Mouse (Mus musculus): ENCODE results near the gene Dlk2. TPM values are rescaled to one million over a fixed set of nuclear protein-coding genes. Genes with fewer than 3 reads are reported as not detected.

Dlk2 gene
- polyA plus RNA-seq, 1 experiment: 0.61 TPM

- no peak overlapping the region for H3K4me3 ChIP-seq (ENCODE audit: insufficient read depth, low read depth, low read length)
- H3K27ac ChIP-seq (ENCODE audit: insufficient read depth, low read depth, low read length): no peak overlapping the region
- H3K27me3 ChIP-seq (replicated peaks; ENCODE audit: control insufficient read depth, insufficient read depth, low read length): no peaks in the 10 kb centered on the region
- H3K36me3 ChIP-seq (ENCODE audit: control insufficient read depth, insufficient read depth, low read length): no peaks in the 10 kb centered on the region; the same call in 1 of the 2 replicates
- no peak for TF ChIP-seq POLR2A (IDR thresholded peaks at IDR 0.05; ENCODE audit: low read depth, low read length)
- TF ChIP-seq CTCF (conservative IDR thresholded peaks at IDR 0.05; ENCODE audit: insufficient read depth, insufficient read length, low read depth, low read length): no peak
- 0 out of 2 replicates have a peak, but pooled peaks cover 6% of the 10 kb centered on the region for H3K4me1 ChIP-seq (ENCODE audit: control insufficient read depth, insufficient read depth, low read length)
- WGBS: 66% methylated on average over 6 of the region's 6 CpGs
- no peak for DNase-seq
Observed at GRCm38 (mm10) chr17:46266986-46267385, 30.2 kb upstream of the Dlk2 start.

- 78% methylated on average over 7 of the region's 7 CpGs for WGBS
- Histone ChIP-seq H3K4me3 (ENCODE audit: insufficient read depth, low read depth, low read length) (no peak overlapping the region), H3K27me3 (replicated peaks; ENCODE audit: control insufficient read depth, insufficient read depth, low read length) (no peaks in the 10 kb centered on the region), H3K4me1 (ENCODE audit: control insufficient read depth, insufficient read depth, low read length) (0 out of 2 replicates have a peak, but pooled peaks cover 6% of the 10 kb centered on the region), H3K27ac (ENCODE audit: insufficient read depth, low read depth, low read length) (no peak overlapping the region), H3K36me3 (ENCODE audit: control insufficient read depth, insufficient read depth, low read length) (no peaks in the 10 kb centered on the region; the same call in 1 of the 2 replicates)
- TF ChIP-seq POLR2A (IDR thresholded peaks at IDR 0.05; ENCODE audit: low read depth, low read length) (no peak), CTCF (conservative IDR thresholded peaks at IDR 0.05; ENCODE audit: insufficient read depth, insufficient read length, low read depth, low read length) (no peak)
- no peak for DNase-seq
Observed at GRCm38 (mm10) chr17:46267511-46267910, 29.7 kb upstream of the Dlk2 start.

DNA sequence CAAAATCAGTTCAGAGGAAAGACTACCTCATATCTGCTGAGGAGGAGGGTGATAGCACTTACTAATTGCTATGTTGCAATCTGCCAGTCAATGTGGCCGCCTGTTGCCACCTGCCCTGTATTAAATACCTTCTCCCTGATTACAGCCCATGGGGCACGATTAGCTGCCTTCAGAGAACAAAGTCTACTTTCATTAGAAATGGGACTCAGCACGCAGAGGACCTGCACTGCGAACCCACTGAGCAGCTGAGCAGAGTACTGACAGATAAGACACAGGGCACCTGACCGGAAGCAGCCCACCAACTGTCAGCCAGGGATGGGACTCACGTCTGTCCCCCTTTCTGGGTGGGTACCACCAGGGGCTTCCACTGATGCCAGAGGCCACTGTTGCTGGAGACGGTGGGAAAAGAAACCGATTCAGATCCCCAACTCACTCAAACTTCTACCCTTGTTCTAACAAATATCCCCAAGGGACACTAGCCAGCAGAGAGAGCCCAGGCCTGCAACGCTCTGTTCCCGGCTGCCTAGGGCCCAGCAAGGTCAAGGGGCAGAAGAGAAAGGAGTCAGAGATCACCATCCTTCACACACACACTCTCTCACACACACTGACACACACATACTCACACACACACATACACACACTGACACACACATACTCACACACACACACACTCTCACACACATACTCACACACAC, 29.0 kb upstream of the Dlk2 start:
- 63% methylated on average over 10 of the region's 10 CpGs for WGBS
- Histone ChIP-seq H3K27ac (ENCODE audit: insufficient read depth, low read depth, low read length) (no peak overlapping the region), H3K4me1 (ENCODE audit: control insufficient read depth, insufficient read depth, low read length) (0 out of 2 replicates have a peak, but pooled peaks cover 6% of the 10 kb centered on the region), H3K36me3 (ENCODE audit: control insufficient read depth, insufficient read depth, low read length) (no peaks in the 10 kb centered on the region; the same call in 1 of the 2 replicates), H3K27me3 (replicated peaks; ENCODE audit: control insufficient read depth, insufficient read depth, low read length) (no peaks in the 10 kb centered on the region), H3K4me3 (ENCODE audit: insufficient read depth, low read depth, low read length) (no peak overlapping the region)
- TF ChIP-seq CTCF (conservative IDR thresholded peaks at IDR 0.05; ENCODE audit: insufficient read depth, insufficient read length, low read depth, low read length) (no peak), POLR2A (IDR thresholded peaks at IDR 0.05; ENCODE audit: low read depth, low read length) (no peak)
- no peak for DNase-seq

GRCm38 (mm10) chr17:46269771-46270534, 27.3 kb upstream of the Dlk2 start:
- 69% methylated on average over 19 of the region's 19 CpGs for WGBS
- no peak overlapping the region for H3K4me3 ChIP-seq (ENCODE audit: insufficient read depth, low read depth, low read length)
- peak; percentile 70 for DNase-seq
- TF ChIP-seq POLR2A (IDR thresholded peaks at IDR 0.05; ENCODE audit: low read depth, low read length) (no peak), CTCF (conservative IDR thresholded peaks at IDR 0.05; ENCODE audit: insufficient read depth, insufficient read length, low read depth, low read length) (no peak)
- no peaks in the 10 kb centered on the region for H3K27me3 ChIP-seq (replicated peaks; ENCODE audit: control insufficient read depth, insufficient read depth, low read length)
- H3K36me3 ChIP-seq (ENCODE audit: control insufficient read depth, insufficient read depth, low read length): no peaks in the 10 kb centered on the region
- H3K27ac ChIP-seq (ENCODE audit: insufficient read depth, low read depth, low read length): no peak overlapping the region
- 0 out of 2 replicates have a peak, but pooled peaks cover 6% of the 10 kb centered on the region for H3K4me1 ChIP-seq (ENCODE audit: control insufficient read depth, insufficient read depth, low read length)

DNA sequence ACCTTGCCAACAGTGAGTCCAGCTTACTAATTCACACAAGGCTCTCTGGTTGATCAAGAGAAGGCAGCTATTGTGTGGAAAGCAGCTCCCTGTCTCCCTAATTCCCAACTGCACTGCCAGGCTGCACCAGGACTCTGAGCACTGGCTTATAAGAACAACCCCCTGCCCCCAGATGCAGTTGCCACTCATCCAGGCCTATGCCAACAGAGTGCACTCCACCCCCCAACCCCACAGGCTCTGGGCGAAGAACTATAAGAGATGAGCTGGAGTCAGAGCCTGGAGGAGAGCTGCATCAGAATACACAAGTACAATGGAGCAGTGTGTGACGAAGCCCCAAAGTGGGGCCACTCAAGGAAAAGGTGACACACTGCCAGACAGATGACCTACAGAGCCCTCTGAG, 25.2 kb upstream of the Dlk2 start:
- no peak overlapping the region for H3K4me3 ChIP-seq (ENCODE audit: insufficient read depth, low read depth, low read length)
- 96% methylated on average over 2 of the region's 2 CpGs for WGBS
- no peak for DNase-seq
- H3K27ac ChIP-seq (ENCODE audit: insufficient read depth, low read depth, low read length): no peak overlapping the region
- no peak for TF ChIP-seq POLR2A (IDR thresholded peaks at IDR 0.05; ENCODE audit: low read depth, low read length)
- TF ChIP-seq CTCF (conservative IDR thresholded peaks at IDR 0.05; ENCODE audit: insufficient read depth, insufficient read length, low read depth, low read length): no peak
- H3K36me3 ChIP-seq (ENCODE audit: control insufficient read depth, insufficient read depth, low read length): no peaks in the 10 kb centered on the region
- no peaks in the 10 kb centered on the region for H3K27me3 ChIP-seq (replicated peaks; ENCODE audit: control insufficient read depth, insufficient read depth, low read length)
- H3K4me1 ChIP-seq (ENCODE audit: control insufficient read depth, insufficient read depth, low read length): 0 out of 2 replicates have a peak, but pooled peaks cover 3% of the 10 kb centered on the region

DNA sequence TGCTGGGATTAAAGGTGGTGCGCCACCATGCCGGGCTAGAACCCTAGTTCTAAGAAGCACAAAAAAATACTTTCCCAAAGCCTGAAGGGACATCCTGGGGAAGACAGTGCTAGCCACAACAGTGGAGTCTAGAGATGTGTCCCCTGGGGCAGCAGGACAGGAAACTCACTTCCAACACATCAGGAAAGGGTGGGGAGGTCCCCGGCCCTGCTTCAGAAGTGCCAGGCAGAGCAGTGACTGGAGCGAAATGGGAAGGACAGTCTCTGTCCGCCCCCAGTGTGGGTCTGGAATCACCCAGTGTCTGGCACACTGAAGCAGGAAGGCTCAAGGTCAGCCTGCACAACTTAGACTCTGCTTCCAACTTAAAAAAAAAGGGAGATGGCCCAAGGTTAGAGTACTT, 24.5 kb upstream of the Dlk2 start:
- peak; percentile 83 for DNase-seq
- 66% methylated on average over 5 of the region's 5 CpGs for WGBS
- Histone ChIP-seq H3K36me3 (ENCODE audit: control insufficient read depth, insufficient read depth, low read length) (no peaks in the 10 kb centered on the region), H3K4me1 (ENCODE audit: control insufficient read depth, insufficient read depth, low read length) (0 out of 2 replicates have a peak, but pooled peaks cover 3% of the 10 kb centered on the region), H3K27me3 (replicated peaks; ENCODE audit: control insufficient read depth, insufficient read depth, low read length) (no peaks in the 10 kb centered on the region), H3K4me3 (ENCODE audit: insufficient read depth, low read depth, low read length) (no peak overlapping the region), H3K27ac (ENCODE audit: insufficient read depth, low read depth, low read length) (no peak overlapping the region)
- TF ChIP-seq POLR2A (IDR thresholded peaks at IDR 0.05; ENCODE audit: low read depth, low read length) (no peak), CTCF (conservative IDR thresholded peaks at IDR 0.05; ENCODE audit: insufficient read depth, insufficient read length, low read depth, low read length) (no peak)

DNA sequence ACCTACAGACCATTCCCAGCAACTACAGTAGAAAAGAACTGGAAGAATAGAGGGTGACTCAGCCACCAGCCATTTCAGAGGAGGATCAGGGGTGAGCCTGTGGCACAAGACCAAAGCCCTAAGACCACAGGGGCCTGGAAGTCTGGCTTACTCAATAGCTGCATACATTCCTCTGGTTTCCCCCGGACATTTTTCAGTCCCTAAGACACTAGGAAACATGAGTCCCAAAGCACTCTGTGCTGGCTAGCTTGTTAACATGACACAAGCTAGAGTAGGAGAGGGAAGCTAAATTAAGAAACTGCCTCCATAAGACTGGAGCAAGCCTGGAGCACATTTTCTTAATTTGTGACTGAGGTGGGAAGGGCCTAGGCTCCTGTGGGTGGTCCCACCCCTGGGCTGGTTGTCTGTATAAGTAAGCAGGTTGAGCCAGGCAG, 23.4 kb upstream of the Dlk2 start:
- no peak overlapping the region for H3K27ac ChIP-seq (ENCODE audit: insufficient read depth, low read depth, low read length)
- no peak for TF ChIP-seq CTCF (conservative IDR thresholded peaks at IDR 0.05; ENCODE audit: insufficient read depth, insufficient read length, low read depth, low read length)
- TF ChIP-seq POLR2A (IDR thresholded peaks at IDR 0.05; ENCODE audit: low read depth, low read length): no peak
- 0 out of 2 replicates have a peak, but pooled peaks cover 3% of the 10 kb centered on the region for H3K4me1 ChIP-seq (ENCODE audit: control insufficient read depth, insufficient read depth, low read length)
- no peak overlapping the region for H3K4me3 ChIP-seq (ENCODE audit: insufficient read depth, low read depth, low read length)
- H3K36me3 ChIP-seq (ENCODE audit: control insufficient read depth, insufficient read depth, low read length): no peaks in the 10 kb centered on the region
- WGBS: 52% methylated on average over 1 of the region's 1 CpGs
- no peaks in the 10 kb centered on the region for H3K27me3 ChIP-seq (replicated peaks; ENCODE audit: control insufficient read depth, insufficient read depth, low read length)
- DNase-seq: no peak

Measured in kidney, adult 2 months (tissue).